Mouse (Mus musculus) common myeloid progenitor, adult 5-6 weeks (primary cell): ENCODE measurements around the gene Camk1d. TPM values are rescaled to one million over a fixed set of nuclear protein-coding genes. Genes with fewer than 3 reads are reported as not detected.

ENCODE experiments used
- ATAC-seq: replicated peaks from 2 replicates; pipeline ENCODE4 v1.8.0; 2016; ENCODE audit warnings: low read depth, mild to moderate bottlenecking, moderate TSS enrichment, inconsistent platforms; ENCODE audit not compliant: poor library complexity, severe bottlenecking
- total RNA-seq: library from RNA; stranded (forward); fragments of 200-1000, 187-1606 nt; gene quantifications from 2 replicates; pipeline ENCODE4 v1.2.3, GENCODE M21; 2017

Camk1d gene
- total RNA-seq = 6.0 and 9.1 TPM in 2 replicates

- ATAC-seq = peak; percentile 64
These were observed at the start of gene Camk1d for GRCm38 (mm10) chr2:5714211-5715053. Gene Camk1d (minus strand): TSS chr2:5714515.

DNA sequence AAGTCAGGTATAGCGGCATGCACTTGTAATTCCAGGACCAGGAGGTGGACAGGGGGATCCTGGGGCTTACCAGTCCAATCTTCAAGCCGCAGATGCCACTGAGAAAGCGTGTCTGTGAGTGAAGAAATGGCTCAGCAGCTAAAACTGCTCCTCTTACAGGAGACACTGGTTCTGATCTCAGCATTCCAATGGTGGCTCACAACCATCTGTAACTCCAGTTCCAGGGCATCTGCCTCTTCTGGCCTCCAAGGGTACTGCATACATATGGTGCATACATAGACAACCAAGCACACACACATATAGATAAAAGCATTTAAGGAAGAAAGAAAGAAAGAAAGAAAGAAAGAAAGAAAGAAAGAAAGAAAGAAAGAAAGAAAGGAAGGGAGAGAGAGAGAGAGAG lies 47.7 kb upstream of the Camk1d start:
- no peak for ATAC-seq

DNA sequence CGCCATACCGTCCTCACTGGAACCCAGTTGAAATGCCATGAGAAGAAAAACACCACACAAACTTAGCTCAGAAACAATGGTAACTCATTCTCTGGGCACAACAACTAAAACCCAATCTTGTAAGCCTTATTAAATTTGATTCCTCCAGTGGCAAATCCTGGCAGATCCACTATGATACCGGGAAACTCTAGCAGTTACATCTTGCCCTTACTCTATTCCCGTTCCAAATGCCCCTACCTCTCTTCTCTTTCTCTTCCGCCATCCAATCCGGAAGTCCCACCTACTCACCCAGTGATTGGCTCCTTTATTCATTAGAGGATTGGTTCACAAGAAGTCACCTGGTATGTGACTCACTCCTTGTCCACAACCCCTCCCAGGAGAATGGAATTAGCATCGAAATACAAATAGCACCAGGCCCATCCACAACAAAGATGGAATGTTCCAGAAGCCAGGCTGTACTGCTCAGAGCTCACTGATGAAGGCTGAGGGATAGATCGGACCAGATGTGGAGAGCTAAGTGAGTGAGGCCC lies 46.2 kb upstream of the Camk1d start:
- ATAC-seq = no peak

GRCm38 (mm10) chr2:5758569-5758968 lies 44.3 kb upstream of the Camk1d start:
- ATAC-seq = no peak

DNA sequence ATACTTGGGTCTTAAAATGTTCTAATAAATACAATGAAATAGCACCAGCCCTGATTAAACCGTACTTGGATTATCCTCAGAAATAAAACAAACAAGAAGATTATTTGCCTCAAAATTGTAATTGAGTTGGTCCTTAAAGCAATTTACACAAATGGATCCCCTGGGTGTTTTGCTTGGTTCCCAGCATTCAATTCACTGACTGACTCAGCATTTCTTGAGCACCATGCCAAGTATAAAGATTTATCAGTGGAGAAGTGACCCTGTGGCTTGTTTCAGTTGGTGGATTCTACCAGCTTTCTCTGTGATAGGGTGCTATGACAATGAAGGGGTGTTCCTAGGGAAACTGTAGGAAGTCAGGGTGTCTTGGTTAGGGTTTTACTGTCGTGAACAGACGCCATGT lies 36.6 kb upstream of the Camk1d start:
- no peak for ATAC-seq

- ATAC-seq = no peak
These were observed 34.9 kb upstream of the Camk1d start for GRCm38 (mm10) chr2:5749210-5749609.

DNA sequence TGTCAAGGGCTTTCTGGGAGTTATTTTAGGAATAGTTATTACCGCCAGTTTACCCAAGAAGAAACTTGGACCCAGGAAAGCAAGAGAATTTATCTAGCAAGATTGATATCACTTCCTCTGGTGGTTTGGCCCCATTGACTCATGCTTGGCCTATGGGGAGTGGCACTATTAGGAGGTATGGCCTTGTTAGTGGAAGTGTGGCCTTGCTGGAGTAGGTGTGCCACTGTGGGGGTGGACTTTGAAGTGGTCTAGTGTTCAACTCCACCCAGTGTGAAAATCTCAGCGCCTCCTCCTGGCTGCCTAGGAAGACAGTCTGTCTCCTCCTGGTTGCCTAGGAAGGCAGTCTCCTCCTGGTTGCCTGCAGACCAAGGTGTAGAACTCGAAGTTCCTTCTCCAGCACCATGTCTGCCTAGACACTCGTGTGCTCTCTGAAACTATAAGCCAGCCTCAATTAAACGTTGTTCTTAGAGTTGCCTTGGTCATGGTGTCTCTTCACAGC lies 33.3 kb upstream of the Camk1d start:
- ATAC-seq = no peak

- ATAC-seq = no peak
These were observed 32.2 kb upstream of the Camk1d start for GRCm38 (mm10) chr2:5746529-5746928.

- no peak for ATAC-seq
These were observed 29.6 kb upstream of the Camk1d start for GRCm38 (mm10) chr2:5743886-5744285.

GRCm38 (mm10) chr2:5740913-5741312 lies 26.6 kb upstream of the Camk1d start:
- no peak for ATAC-seq

DNA sequence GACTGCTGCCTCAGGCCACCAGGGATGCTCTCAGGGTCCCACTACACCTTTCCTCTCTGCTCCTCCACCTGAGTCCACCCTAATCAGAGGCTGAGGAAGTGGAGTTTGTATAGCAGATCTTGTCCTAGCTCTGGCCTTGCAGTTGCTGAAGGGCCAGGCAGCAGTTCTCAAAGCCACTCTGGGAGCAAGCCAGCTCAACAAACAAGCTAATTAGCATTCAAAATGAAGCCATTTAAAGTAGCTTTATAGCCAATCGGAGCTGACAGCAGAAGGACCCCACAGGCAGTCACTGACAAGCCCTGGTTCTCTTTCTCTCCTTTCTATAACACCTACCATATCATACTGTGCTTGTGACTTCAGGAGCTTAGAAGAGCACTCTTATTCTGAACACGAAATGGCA lies 21.6 kb upstream of the Camk1d start:
- no peak for ATAC-seq

GRCm38 (mm10) chr2:5733300-5734085 lies 19.2 kb upstream of the Camk1d start:
- ATAC-seq = no peak

- no peak for ATAC-seq
These were observed 17.7 kb upstream of the Camk1d start for GRCm38 (mm10) chr2:5732047-5732446.

DNA sequence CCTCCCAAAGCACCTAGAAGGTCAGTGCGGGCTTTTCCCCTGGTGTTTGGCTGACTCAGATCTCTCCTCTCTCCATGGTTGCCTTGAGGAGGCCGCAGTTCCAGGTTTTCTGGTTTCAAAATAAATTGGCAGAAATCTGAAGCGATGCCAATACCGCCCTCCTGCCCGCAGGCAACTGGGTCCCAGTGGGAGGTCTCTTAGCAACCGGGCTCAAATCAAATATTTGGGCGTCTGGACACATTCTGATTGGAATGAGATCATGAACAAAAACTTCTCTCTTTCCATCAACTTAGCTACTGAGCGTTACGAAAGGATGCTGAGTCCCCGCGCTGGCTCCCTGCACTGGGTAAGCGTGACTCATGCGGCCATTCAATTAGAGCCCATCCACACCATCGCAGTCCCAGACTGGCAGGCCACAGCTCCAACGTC lies 16.1 kb upstream of the Camk1d start:
- no peak for ATAC-seq

DNA sequence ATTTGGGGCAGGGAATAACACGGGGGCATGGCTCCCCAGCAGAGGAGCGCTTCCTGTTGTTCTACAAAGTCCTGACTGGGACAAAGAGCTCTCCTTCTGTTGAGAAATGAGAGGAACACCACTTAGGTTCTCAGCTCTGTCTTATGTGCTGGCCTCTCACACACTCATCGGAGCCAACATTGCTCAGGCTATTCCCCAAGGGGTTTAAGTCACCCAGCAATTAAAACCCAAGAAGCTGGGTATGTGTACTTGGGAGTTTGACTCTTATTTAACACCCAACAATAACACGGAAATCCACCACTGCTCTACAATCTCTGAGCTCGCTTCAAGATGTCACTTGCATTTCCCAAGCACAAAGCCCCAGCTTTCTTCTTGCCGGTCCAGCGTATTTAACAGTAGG lies 15.6 kb upstream of the Camk1d start:
- ATAC-seq = no peak

DNA sequence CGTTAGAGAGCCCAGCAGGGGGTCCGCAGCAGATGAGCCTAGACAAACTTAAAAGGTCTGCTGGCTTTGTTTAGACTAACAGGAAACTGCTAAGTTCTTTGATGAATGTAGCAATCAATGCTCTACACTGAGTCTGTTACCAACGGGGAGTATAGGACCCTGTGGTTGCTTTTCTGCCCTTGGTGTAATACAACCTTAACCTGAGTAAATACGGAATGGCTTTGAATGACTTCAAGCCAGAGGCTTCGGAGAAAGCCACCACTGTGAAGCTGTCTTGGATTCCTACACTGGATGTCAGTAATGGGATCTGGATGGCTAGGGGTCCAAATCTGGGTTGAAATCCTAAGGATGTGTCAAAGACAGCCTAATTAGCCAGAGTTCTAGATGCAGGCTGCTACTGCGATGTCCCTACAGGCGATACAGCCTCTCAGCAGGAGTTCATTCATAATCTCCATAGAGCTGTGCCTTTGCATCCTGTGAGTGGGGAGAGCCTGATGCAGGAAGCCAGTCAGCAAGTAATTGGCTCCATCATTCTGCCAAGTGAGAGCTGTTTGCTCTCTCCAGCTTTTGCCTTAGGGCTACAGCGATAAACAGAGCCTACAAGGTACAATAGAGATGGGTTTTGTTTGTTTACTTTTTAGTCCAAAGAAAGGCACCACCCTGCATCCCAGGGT lies 10.8 kb upstream of the Camk1d start:
- ATAC-seq = no peak

GRCm38 (mm10) chr2:5717675-5718074 lies 3.4 kb upstream of the Camk1d start:
- ATAC-seq = no peak

- ATAC-seq = no peak
These were observed 1.2 kb upstream of the Camk1d start for GRCm38 (mm10) chr2:5715544-5715943.

GRCm38 (mm10) chr2:5715054-5715410 lies 717 bp upstream of the Camk1d start:
- no peak for ATAC-seq
